Mouse (Mus musculus) heart, postnatal 0 days (tissue): Measurements from ENCODE around the gene Med22. TPM values are rescaled to one million over a fixed set of nuclear protein-coding genes. Genes with fewer than 3 reads are reported as not detected.

Experiments used
- ATAC-seq: fragments of 200-750 bp; cut with Nextera tagmentation; 2 replicates; pipeline ENCODE4 v1.8.0; 2017; ENCODE audit warnings: low read depth, moderate number of reproducible peaks, moderate library complexity; ENCODE audit not compliant: insufficient read depth
- DNase-seq: peaks from one replicate; pipeline ENCODE4 v3.0.0-alpha.2; 2016; ENCODE audit warnings: low spot score
- H3K27ac ChIP-seq: fragments of 300-500 bp; sonication (generic); 2 replicates; pipeline ENCODE4 v1.5.1; 2014; ENCODE audit warnings: low read depth, mild to moderate bottlenecking
- H3K27me3 ChIP-seq: fragments of 300-500 bp; sonication (generic); 2 replicates; pipeline ENCODE4 v1.6.1; 2014; ENCODE audit warnings: low read length, mixed read lengths; ENCODE audit not compliant: control insufficient read depth, insufficient read depth
- H3K36me3 ChIP-seq: fragments of 300-500 bp; sonication (generic); replicated peaks from 2 replicates; pipeline ENCODE4 v1.6.1; 2014; ENCODE audit warnings: low read length, mixed read lengths; ENCODE audit not compliant: control insufficient read depth, insufficient read depth
- H3K4me1 ChIP-seq: fragments of 300-500 bp; sonication (generic); 2 replicates; pipeline ENCODE4 v1.6.1; 2014; ENCODE audit warnings: antibody characterized with exemption; ENCODE audit not compliant: control insufficient read depth, insufficient read depth
- H3K4me2 ChIP-seq: fragments of 300-500 bp; sonication (generic); 2 replicates; pipeline ENCODE4 v1.6.1; 2014; ENCODE audit warnings: low read depth, mild to moderate bottlenecking, low read length, moderate library complexity
- H3K4me3 ChIP-seq: fragments of 300-500 bp; sonication (generic); 2 replicates; pipeline ENCODE4 v1.5.1; 2014; ENCODE audit warnings: low read depth, low read length
- H3K9ac ChIP-seq: fragments of 300-500 bp; sonication (generic); replicated peaks from 2 replicates; pipeline ENCODE4 v1.6.1; 2014; ENCODE audit warnings: low read depth, low read length, mixed read lengths
- H3K9me3 ChIP-seq: fragments of 300-500 bp; sonication (generic); replicated peaks from 2 replicates; pipeline ENCODE4 v1.6.1; 2016; ENCODE audit warnings: low read length; ENCODE audit not compliant: control insufficient read depth
- CTCF ChIP-seq: IDR thresholded peaks from 2 replicates; pipeline ENCODE4 v1.5.1; 2016; ENCODE audit warnings: antibody characterized with exemption, control low read depth, low read depth
- EP300 ChIP-seq: IDR thresholded peaks from 2 replicates; pipeline ENCODE4 v1.6.1; 2016; ENCODE audit warnings: antibody characterized with exemption, low read depth
- WGBS: fragments of 180-500 bp; shearing (Covaris S2); extraction: QIAGEN DNeasy Blood & Tissue Kit; methylation state at CpG from one replicate; pipeline ENCODE4 v1.1.7; 2014; 5-methylcytosine and 5-hydroxymethylcytosine counted together
- polyA plus RNA-seq: library from polyadenylated mRNA; unstranded; fragments of >200 nt; fragmentation: Nextera tagmentation; extraction: Ambion mirVana; gene quantifications from 2 replicates; pipeline ENCODE4 v1.2.1, GENCODE M21; 2015
- total RNA-seq: library from RNA; depleted of rRNA; stranded (reverse); fragments of >200 nt; gene quantifications from 2 replicates; pipeline ENCODE4 v1.2.3, GENCODE M21; 2014; ENCODE audit warnings: low replicate concordance

Gene Med22
- total and polyA plus RNA-seq, 2 experiments from 2014 or later = 35.2 to 38.0 TPM

GRCm38 (mm10) chr2:26921784-26922183 is 11.3 kb upstream of the Med22 start:
- peaks cover 87% of the 10 kb centered on the region for H3K36me3 ChIP-seq

GRCm38 (mm10) chr2:26920190-26920855 is 9.8 kb upstream of the Med22 start:
- Histone ChIP-seq H3K36me3 (peaks cover 73% of the 10 kb centered on the region), H3K4me3 (no peak overlapping the region), H3K27ac (no peak overlapping the region), H3K9me3 (no peaks in the 10 kb centered on the region), H3K4me2 (no peak overlapping the region), H3K9ac (no peak overlapping the region), H3K4me1 (peaks cover 19% of the 10 kb centered on the region), H3K27me3 (no peaks in the 10 kb centered on the region)
- TF ChIP-seq EP300 (no peak), CTCF (no peak)
- WGBS = 88% methylated on average over 6 of the region's 6 CpGs
- DNase-seq (no peak), ATAC-seq (no peak)

More at GRCm38 (mm10) chr2:26921784-26922183, 11.3 kb upstream of the Med22 start:
- H3K9ac ChIP-seq = no peak overlapping the region
- H3K27ac ChIP-seq = peak overlapping the region; percentile 75
- no peaks in the 10 kb centered on the region for H3K27me3 ChIP-seq
- ATAC-seq (peak; percentile 81), DNase-seq (peak; percentile 62)
- H3K4me3 ChIP-seq = no peak overlapping the region
- no peak overlapping the region for H3K4me2 ChIP-seq
- H3K4me1 ChIP-seq = peaks cover 16% of the 10 kb centered on the region
- no peaks in the 10 kb centered on the region for H3K9me3 ChIP-seq
- WGBS = 31% methylated on average over 9 of the region's 9 CpGs
- TF ChIP-seq EP300 (no peak), CTCF (no peak)

GRCm38 (mm10) chr2:26919684-26920083 is 9.2 kb upstream of the Med22 start:
- ATAC-seq (no peak), DNase-seq (no peak)
- Histone ChIP-seq H3K27ac (no peak overlapping the region), H3K4me3 (no peak overlapping the region), H3K36me3 (peaks cover 69% of the 10 kb centered on the region), H3K9ac (no peak overlapping the region), H3K4me2 (no peak overlapping the region), H3K27me3 (no peaks in the 10 kb centered on the region), H3K9me3 (no peaks in the 10 kb centered on the region), H3K4me1 (peaks cover 22% of the 10 kb centered on the region)
- TF ChIP-seq CTCF (no peak), EP300 (no peak)
- 59% methylated on average over 3 of the region's 3 CpGs for WGBS

GRCm38 (mm10) chr2:26916738-26917137 is 6.3 kb upstream of the Med22 start:
- peak overlapping the region; percentile 93 for H3K4me2 ChIP-seq
- H3K9me3 ChIP-seq = no peaks in the 10 kb centered on the region
- H3K27ac ChIP-seq = peak overlapping the region; percentile 72
- DNase-seq = no peak
- peaks cover 23% of the 10 kb centered on the region for H3K4me1 ChIP-seq
- ATAC-seq = peak; percentile 3; the same call in 1 of the 2 replicates
- H3K9ac ChIP-seq = peak overlapping the region; percentile 80
- WGBS = 2% methylated on average over 13 of the region's 13 CpGs
- H3K4me3 ChIP-seq = peak overlapping the region; percentile 79
- TF ChIP-seq CTCF (no peak), EP300 (no peak)
- H3K36me3 ChIP-seq = peaks cover 69% of the 10 kb centered on the region
- H3K27me3 ChIP-seq = no peaks in the 10 kb centered on the region

- peak within 1 kb of the TSS; percentile 72 for H3K27ac ChIP-seq
- H3K9ac ChIP-seq = peak within 1 kb of the TSS; percentile 80
- H3K9me3 ChIP-seq = no peaks in the 10 kb centered on the region
- peaks cover 25% of the 10 kb centered on the region for H3K4me1 ChIP-seq
- H3K36me3 ChIP-seq = peaks cover 63% of the 10 kb centered on the region
- H3K4me2 ChIP-seq = peak within 1 kb of the TSS; percentile 93
- ATAC-seq (peak; percentile 73), DNase-seq (peak; percentile 70)
- no peaks in the 10 kb centered on the region for H3K27me3 ChIP-seq
- H3K4me3 ChIP-seq = peak within 1 kb of the TSS; percentile 79
- TF ChIP-seq CTCF = peak; percentile 1; the same call in 1 of the 2 replicates
- TF ChIP-seq EP300 = no peak
- WGBS = 2% methylated on average over 45 of the region's 47 CpGs
These were observed 5.7 kb upstream of the Med22 start, which contains the start of the genes Surf2 and Surf1 for GRCm38 (mm10) chr2:26915927-26916728. Surf2 (plus strand) TSS chr2:26916367. Surf1 (minus strand) TSS chr2:26916530.
